Mouse (Mus musculus) retina, postnatal 7 days (tissue): Measurements from ENCODE around the gene Myo18a.

Experiments used
- DNase-seq: peaks from one replicate; pipeline ENCODE4 v3.0.0-alpha.2; 2012; ENCODE audit warnings: low read depth, low spot score

The Myo18a gene

DNA sequence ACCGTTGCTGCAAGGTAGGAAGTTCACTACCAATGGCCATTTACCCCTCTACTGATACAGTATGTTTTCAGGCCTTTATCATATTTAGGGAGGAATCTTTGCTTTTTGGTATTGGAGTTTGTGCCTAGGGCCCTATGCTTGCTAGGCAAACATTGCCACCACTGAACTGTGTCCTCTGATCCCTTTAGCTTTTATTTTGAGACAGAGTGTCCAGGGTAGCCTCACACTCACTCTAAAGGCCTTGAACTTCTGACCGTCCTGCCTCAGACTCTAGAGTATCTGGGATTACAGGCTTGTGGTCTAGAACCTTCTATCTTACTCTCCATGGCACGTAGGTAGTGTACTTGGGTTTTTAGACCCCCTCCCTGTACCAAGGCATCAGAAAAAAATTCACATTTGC, 137.1 kb downstream of the Myo18a start:
- no peak for DNase-seq

DNA sequence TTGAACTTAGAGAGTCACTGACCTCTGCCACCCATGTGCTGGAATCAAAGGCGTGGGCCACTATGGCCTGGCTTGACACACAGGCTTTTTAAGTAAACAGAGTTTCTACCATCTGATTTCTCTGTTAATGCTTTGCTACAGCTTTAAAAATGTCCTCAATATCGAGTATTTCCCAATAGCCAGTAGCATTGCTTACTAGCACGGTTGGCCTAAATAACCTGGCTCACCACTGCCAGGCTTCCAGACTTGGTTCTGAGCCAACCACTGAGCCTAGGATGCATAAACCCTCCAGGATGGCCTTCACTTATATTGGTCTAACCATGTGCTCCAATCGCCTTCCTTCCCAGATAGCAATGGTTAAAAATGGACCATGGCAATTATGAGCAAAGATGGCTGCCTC, 137.7 kb downstream of the Myo18a start:
- DNase-seq, result no peak

DNA sequence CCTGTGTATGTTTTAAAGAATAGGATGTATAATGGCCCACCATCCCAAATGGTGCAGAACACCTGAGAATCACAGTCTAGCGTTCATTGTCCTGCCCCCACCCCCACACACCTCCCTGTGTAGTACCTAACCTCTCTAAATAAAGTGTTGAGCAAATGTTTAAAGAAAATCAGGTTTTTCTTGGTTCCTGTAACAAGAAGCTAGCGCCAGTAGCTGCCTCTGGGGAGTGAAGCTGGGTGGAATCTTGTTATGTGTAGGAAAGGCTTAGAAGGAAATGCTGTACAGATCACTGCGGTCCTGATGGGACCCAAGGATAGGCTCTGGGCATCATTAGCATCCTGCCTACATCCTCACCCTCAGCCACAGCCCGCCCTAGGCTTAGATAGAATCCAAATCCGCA, 138.3 kb downstream of the Myo18a start:
- no peak for DNase-seq

DNA sequence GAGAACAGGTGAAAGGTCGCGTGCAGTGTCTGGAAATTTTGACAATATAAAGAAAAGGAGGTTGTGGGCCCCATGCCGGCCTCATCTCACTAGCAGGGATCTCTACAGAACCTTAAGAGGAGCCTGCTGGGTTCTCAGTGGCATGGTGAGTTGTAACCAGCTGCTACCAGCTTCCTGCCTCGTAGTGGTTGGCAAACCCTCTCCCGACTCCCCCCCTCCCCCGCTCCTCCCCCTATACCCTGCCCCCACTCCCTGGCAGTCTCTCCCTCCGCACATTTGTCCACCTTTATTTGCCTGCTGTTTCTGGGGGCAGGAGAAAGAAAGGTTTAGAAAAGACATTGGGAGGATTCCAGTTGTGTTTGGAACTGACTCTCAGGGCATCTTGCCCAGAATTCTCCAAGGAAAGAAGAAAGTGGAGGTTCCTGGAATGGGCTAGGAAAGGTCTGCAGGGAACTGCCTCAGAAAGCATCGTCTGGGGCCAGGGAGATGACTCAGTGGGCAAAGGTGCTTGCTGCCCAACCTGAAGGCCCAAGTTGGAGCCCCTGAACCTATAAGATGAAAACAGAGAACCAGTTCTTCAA, 138.8 kb downstream of the Myo18a start:
- no peak for DNase-seq

DNA sequence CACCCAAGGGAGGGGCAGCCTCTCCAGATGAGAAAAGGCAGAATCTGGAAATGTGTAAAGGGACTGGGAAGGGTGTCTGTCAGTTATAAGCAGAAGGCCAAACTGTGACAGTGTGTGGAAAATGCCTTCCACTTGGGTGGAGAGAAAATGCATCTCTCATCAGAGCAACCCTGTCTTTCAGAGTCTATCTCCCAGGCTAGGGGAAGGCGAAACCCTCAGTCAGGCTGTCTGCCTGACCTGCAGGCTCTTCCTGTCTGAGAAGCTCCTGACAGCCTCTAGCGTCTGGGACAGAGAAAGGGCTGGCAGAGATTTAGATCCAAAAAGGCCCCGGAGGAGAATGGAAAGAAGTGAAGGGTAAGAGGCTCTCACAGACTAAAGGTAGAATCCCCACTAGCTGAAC, 140.7 kb downstream of the Myo18a start:
- no peak for DNase-seq

DNA sequence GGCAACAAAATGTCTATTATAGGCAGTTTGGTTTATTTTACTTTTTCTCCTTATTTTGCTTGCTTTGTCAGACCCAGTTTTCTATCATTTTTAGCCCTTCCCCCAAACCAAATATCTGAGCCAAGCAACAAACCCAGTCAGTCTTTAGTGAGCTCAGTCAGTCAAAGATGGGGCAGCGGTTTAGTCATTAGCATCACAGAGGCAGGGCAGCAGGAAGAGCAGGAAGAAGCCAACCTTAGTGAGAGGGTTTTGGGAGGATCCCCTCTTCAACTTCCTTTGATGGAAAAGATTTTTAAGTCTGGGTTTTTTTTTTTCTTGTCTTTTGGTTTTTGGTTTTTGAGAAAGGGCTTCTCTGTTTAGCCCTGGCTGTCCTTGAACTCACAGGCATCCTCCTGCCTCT, 141.7 kb downstream of the Myo18a start:
- DNase-seq, result no peak

DNA sequence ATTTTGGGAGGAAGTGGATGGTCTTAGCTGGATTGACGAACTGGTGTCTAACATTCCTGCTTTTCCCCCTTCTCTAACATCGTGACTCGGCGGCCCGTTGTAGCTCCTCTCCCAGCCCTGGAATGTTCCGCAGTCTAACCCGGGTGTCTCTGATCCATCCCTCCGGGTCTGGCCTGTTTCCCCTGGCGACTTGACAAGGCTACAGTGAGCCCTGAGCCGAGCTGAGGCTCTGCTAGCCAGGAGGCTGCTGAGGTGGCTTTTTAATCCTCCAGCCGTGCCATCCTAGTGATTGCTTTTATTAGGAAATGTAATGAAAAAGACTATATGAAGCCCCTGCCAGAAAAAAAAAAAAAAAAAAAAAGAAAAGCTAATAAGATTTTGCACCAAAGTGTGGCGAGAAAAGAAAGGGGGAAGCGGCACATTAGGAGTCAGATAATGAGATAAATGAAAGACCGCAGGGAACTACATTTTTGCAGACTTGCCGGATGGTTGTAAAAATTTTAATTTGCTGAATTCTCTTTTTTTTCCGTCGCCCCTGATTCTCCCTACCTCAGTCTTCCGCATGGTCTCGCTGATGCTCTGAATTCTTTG, 143.1 kb downstream of the Myo18a start:
- no peak for DNase-seq

DNA sequence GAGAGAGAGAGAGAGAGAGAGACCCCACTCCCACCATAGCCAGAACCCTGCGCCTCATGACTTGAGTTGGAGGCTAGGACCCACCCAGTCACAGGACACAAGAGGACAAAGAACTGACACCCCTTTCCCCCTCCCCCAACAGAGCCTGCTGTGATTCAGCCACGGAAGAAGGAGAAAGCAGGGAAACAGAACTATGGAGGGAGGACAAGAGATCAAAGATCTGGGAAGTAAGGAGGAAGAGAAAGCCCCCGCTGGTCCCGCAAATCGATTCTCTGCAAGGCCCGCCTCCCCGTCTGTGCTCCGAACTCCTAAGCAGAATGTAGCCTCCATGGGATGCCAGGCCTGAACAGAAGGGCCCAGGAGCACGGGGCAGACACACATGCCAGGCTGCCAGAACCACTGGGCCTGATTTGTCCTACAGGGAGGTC, 143.7 kb downstream of the Myo18a start:
- DNase-seq, result no peak

DNA sequence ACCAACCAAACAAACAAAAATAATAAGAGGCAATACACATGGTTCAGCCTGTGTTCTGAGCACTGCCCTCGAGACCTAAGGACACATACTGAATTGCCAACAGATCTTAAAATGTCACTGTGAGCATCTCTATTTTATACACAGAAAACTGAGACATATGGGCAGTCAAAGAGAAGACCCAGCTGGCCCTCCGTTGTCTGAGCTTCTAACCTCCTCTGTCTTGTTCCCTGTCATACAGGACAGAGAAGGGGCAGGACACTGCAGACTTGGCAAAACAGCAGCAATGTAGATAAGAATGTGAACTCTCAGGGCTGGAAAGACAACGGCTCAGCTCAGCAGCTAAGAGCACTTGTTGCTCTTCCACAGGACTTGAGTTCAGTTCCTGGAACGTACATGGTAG, 145.4 kb downstream of the Myo18a start:
- no peak for DNase-seq

DNA sequence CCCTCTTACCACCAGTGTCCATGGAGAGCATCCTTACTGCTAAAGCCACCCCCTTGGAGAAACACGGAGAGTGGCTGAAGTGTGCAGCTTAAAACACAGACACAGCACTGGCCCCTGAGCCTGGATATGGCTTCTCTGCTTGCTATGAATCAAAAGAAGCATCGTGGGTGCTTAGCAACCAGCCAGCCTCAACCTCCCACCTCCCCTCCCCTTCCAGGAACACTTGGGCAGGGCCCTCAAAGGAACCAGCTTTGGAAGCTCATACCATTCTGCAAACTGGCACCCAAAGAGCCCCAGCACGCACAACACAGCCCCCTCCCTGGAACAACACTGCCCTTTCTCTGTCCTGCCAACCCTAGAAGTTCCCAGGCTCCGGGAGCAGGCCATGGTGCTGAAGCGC, 146.3 kb downstream of the Myo18a start:
- no peak for DNase-seq

DNA sequence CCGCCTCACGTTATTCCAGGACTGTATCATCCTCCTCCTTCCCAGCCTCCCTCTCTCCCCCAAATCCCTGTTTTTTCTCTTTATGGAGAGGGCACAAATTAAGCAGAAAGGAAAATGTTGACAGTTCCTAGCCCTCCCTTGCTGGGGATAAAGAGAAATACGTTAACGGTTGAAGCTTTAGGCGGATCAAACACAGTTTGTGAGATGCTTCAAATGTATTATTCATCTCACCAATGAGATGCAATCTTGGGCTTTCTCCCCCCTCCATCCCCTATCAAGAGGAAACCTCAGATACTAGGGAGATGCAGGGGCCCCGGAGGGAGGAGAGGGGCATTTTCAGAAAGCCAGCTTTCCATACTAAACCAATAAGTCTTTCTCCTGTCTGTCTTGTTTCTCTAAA, 146.7 kb downstream of the Myo18a start:
- DNase-seq, result no peak

DNA sequence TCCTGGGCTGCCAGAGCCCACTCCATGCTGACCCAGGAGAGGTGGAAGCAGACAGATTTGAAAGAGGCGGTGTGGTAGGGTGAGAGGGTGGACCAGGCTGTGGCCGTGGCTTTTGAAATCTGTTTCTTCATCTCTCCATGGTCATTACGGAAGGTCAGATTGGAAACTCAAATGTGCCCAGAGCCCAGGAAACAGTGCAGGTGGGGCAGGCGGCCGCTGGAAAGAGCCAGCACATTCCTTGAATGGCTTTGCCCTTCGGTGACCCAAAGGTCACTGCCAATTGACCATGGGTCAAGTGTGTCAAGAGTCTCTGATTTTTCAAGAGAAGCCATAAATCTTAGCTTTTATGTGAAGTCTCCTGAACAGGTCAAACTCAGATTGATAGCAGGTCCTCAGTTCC, 150.5 kb downstream of the Myo18a start:
- DNase-seq, result no peak

DNA sequence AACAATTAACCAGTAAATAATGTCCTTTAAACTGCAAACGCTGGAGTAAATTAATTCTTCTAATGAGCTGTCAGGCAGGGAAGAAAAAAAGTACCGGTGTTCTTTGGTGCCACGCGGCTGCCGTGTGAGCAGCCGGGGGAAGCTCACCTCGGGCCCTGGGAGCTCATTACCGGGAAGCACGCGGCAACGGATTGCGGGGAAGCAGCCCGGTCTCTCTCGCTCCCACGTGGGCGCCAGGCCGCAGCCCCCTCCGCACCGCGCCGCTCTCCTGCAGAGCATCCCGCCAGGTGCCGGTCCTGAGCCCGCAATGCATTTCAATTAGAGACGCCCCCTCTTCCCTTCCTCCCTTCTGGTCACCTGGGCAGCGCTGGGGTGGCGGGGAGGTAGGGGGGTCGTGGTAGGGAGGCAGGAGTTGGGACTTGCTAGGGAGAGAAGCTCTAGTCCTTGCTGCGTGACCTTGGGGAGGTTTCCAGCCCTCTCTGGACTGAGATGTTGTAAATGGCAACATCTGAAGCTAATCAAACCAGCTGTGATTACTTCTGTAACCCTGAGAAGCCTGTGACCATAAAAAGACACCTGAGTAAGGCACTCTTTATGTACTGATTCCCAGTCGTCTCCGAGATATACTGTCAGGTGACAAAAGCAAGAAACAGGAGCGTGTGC, 151.7 kb downstream of the Myo18a start:
- DNase-seq, result no peak
